Mouse (Mus musculus) thymus, postnatal 14 days (tissue): ENCODE measurements around the gene Phyh.

Source experiments
- DNase-seq: peaks from one replicate; pipeline ENCODE4 v3.0.0; 2021

The Phyh gene

DNA sequence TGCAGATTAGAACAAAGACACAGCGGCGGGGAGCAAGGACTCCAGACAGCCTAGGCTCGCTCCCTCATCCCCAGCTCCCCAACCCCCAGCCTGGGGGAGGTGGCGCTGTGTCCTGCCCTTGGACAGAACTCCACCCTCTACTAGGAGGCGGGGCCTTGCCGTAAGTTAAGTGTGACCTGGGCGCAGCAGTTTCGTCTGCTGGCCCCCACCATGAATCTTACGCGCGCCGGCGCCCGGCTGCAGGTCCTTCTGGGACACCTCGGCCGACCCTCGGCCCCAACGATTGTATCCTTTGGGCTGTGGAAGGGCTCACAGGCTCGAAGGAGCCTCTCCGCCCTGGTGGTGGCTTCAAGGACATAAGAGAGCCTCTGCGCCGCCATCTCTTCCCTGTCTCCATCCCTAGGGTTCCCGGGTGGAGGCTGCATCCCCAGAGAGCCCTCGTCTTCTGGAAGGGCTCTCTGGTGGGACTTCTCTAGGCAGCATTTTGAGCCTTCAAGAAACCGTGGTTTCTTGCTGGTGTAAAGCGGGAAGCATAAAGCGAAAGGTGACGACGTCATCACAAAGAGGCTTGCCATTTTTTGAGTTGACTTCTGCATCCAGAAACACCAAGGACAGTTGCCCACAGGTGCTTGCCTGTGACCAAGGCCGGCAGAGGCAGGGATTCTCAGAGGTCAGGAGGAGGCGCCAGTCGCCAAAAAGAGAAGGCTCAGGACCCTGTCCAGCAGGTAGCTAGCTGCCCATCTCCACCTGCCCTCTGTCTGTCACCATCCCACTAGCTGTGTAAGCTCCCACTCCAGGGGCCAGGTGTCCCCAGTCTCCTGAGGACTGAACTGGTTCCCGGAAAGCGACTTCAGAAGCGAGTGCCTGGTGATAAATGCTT is at the start of gene Phyh:
Gene Phyh, plus strand, starts transcription at position 160 of the 880 bp plus-strand sequence.
- DNase-seq: peak; percentile 83

DNA sequence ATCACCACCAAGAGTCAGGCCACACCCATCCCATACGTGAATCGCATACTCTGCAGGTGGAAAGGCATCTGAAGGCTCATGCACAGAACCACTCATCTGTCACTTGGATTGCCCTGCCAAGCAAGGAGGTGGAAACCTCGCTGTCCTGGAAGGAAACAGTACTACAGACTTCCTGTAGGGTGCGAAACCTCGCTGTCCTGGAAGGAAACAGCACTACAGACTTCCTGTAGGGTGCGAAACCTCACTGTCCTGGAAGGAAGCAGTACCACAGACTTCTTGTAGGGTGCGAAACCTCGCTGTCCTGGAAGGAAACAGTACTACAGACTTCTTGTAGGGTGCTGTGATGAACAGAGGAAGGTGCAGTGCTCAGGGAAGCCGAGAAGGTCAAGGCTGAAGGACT is 46.1 kb upstream of the Phyh start:
- DNase-seq: no peak

DNA sequence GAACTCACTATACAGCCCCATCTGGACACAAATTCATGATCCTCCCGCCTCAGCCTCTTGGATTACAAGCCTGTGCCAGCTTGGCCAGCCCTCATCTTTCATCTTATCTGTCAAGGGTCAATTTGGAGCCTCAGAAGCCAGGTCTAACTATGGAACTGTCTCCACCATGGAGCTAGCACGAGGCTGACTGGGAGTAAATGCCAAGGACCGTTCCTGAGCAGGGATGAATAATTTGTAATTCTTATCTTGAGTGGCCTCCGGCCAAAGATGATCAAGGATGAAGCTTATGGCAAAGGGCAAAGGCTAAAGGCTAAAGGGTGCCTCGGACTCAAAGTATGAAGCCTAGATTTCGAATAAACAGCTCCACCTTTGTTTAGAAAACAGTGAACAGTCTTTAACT is 45.5 kb upstream of the Phyh start:
- DNase-seq: no peak

DNA sequence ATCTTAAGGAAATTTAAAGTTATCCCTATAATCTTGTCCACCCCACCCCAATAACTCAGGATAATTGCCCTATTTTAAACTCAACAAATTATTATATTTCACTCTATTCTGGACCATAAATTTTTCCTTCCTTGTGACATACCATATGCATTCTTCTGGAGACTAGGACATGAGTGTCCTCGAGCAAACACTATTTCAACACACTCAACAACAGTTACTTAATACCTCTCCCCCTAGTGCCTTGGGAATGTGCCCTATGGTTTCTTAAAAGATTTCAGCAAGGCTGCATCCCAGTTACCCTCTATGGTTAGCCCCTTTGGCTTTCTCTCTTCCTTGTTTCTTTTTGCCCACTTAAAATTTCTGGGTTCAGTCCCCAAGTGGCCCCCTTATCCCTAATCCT is 43.7 kb upstream of the Phyh start:
- DNase-seq: no peak

DNA sequence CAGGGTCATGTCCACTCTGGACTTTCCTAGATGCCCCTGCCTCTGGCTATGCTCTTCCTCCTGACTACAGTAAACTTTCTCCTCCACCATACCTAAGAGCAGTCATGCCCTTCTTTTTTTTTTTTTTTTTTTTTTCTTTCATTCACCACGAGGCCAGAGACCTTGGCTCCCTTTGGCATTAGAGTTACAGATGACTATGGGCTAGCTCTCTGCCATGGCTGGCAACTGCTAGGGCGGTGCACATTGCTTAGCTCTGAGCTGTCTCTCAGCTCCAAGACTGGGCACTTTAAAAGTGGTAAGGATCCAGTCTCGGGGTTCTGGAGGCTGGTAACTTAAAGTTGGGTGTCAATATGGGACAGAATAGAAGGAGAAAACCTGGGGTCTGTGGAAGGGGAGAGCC is 42.7 kb upstream of the Phyh start:
- DNase-seq: no peak

DNA sequence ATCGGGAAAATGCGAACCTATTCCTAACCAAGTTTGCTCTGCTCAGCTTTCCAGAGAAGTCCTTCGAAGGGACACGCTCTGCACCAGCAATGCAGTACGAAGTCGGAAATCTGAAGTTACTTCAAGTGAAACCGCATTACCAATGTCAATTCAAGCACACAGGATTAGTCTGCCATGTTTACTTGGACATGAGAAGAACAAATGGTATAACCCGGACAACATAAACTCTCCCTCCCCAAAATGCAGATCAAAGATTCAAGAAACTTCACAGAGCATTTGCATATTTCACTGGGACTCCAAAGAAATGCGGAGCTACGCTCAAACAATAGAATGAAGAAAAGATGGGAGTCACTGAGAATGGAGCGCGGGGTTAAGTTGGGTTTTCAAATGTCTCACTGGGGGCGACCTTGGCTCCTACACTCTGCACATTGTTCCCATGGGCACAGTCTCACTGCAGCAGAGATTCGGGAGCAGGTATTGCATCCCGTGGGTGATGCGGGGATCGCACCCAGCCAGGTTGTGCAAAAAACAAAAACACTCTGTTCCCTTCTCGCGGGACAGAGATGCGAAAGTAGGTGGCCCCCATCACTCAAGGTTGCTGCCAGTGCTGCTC is 38.0 kb upstream of the Phyh start:
- no peak for DNase-seq

DNA sequence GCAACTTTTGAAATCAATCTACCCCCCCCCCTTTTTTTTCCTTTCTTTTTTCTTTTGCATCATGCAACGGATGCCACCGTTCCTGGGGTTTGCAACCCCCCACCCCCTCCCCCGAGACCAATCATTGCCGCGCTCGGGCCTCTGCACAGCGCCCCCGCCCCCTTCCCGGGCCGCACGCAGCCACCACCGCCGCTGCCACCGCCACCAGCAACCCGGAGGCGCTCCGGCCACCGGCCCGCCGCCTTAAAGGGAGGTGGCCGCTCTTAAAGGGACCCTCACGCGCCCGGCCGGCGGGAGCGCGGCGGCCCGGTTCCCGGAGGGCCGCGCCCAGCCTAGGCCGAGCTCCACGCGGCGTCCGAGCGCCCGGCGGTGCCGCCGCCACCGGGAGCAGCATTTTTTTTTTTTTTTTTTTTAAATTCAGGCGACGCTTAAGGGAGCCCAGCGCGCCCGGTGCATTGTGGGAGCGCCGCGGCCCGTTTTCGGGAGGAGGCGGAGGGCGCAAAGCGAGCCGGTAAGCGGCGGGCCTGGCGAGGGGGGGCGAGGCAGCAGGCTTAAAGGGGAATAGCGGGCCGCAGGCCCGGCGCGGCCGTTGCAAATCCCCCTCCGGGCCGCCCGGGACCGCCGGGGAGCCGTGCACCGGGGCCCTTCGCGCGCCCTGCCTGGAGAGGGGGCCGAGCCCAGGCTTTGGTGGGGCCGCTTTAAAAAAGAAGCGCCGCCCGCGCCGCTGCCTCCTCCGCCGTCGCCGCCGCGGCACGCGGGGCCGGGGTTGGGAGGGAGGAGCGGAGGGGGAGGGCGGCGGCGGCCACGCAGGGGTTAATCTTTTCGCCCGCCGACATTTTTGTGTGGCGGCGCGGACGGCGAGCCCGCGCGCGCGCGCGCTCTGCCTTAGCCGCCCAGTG is 37.2 kb upstream of the Phyh start, which contains the start of gene Sephs1:
Gene Sephs1, plus strand, starts transcription at position 215 of the 899 bp plus-strand sequence.
- DNase-seq: peak; percentile 88

DNA sequence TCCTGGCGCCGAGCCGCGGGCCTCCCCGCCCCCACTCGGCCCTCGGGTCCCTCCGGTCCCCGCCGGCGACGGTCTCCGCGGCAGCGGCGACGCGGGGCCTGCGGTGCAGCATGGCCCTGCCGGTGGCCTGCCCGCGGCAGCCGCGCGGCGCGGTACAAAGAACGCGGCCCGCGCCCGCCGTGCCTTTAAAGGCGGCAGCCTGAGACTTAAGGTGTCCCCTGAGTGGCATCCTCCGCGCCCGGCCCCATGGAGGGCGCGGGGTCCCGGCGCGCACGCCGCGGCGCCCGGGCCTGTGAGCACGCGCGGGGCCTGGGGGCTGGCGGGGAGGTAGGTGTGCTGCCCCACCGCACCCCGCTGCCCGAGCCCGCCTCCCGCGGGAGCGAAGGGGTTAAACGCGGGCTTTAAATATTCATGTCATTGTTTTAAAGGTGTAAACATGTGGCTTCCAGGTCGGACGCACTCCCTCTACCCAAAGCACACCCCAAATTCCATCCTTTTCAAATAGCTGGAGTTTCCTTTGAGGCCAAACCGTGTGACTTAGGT is 36.5 kb upstream of the Phyh start:
- peak; percentile 68 for DNase-seq

DNA sequence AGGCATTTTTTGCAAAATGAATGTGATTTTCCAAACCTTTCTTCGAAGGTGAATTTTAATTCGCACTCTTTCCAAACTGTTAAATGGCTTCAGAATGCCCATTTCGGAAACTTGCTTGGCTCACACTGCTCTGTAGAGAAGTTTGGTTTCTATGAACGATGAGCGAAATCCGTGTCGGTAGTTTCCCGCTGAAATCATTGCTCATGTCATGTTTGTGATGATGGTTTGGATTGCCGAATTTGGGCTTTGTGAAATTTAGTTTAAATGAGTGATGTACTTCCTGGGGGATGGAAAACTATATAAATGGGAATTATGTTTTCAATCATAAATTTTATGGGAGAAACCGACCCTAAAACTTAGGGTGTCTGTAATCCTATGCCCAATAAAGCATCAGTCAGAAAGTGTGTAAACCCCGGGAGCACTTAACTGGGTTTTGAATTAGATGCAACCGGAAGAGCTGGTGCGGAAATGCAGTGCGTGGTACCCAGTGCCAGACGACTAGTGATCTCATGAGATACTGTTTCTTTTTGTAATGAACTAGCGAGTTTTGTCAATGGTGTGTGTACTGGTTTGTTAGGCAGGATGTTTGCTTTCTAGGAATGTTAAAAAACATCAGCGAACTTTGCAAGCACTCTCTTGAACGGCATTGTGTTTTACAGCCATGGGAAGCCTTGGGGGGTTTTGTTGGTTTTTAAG is 35.7 kb upstream of the Phyh start:
- peak; percentile 31 for DNase-seq

DNA sequence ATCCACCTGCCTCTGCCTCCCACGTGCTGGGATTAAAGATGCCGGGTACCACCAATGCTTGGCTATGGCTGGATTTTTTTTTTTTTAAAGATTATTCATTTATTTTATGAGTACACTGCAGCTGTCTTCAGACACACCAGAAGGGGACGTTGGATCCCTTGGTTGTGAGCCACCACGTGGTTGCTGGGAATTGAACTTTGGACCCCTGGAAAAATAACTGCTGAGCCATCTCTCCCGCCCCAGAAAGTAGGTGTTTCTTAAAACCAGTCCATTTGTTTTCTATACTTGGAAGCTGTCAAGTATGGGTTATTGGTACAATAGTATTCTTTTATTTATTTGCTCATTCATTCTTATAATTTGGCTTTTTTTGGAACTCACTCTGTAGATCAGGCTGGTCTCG is 31.9 kb upstream of the Phyh start:
- DNase-seq: no peak

DNA sequence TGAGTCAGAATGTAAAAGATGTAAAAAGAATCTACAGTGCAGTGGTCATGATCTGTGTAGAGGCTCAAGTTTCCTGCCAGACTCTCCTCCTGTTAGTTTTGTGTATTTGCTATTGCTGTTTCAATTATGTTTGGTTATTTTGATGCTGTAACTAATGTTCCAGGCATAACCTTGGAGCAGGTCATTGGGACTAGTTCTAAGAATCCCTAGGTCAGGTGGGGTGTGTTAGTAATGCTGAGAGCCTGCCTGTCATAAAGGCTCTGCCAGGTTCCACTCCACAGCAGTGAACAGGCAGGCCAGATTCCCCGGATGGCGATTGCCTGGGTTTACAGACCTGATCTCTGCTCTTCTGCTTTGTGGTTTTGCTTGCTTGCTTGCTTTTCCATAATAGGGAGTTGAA is 23.2 kb upstream of the Phyh start:
- no peak for DNase-seq

DNA sequence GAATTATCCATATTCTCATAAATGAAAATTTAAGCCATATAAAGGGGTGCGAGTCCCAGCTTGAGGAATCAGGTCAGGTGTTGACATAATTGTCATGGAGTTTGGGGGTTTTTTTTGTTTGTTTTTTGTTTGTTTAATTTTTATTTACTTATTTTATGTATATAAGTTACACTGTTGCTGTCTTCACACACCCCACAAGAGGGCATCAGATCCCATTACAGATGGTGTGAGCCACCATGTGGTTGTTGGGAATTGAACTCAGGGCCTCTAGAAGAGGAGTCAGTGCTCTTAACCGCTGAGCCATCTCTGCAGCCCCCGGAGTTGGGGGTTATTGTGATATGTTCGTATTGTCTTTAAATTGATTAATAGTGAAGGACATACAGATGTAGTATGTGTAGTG is 21.8 kb upstream of the Phyh start:
- no peak for DNase-seq

DNA sequence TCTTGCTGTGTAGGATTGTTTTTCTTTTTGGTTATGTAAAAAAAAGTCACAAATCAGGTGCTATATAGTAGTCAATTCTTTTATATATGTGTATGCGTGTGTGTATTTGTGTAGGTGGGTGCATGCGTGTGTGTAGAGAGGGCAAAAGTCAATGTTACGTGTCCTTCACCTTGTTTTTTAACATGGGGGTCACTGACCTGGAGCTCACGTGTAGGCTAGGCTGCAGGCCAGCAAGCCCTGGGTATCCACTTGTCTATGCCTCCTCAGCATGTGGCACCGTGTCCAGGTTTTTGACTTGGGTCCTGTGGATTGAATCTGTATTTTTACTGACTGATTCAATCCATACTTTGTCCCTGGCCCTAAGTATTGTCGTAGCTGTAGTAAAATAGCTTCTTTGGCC is 18.2 kb upstream of the Phyh start:
- DNase-seq: no peak

DNA sequence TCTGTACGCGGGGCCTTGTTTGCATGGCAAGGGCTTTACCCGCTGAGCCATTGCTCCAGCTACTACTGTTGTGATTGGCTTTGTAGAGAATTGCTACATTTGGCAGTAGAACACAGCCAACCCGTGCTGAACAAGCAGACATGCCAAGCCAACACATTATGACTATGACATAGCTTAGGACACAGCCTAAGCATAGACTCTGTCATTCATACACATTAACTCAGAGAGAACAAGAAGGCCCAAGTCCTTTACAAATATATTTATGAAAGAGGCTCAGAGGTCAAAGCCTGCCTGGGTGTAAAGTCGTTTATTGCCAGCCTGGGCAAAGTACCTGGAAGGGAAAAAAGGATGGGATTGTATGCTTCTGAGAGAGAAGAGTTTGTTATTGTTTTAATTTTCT is 16.5 kb upstream of the Phyh start:
- no peak for DNase-seq

DNA sequence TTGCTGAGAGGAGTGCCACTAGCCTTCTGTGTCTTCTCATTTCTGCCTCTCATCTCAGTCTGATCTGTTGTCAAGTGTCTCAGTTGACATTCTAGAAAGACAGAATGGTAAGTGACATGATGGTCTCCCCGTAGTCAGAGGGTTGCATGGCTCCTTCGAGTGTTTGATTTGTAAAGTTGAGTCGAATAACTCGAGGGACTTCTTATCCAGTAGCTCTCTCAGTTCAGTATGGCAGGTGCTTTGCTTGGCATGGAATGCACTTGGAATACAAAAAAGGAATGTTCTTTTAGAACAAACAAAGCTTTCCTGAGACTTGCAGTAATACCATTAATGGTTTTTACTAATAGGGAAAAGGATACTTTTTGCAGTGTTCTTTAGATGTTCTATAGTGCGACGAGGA is 11.7 kb upstream of the Phyh start:
- no peak for DNase-seq

DNA sequence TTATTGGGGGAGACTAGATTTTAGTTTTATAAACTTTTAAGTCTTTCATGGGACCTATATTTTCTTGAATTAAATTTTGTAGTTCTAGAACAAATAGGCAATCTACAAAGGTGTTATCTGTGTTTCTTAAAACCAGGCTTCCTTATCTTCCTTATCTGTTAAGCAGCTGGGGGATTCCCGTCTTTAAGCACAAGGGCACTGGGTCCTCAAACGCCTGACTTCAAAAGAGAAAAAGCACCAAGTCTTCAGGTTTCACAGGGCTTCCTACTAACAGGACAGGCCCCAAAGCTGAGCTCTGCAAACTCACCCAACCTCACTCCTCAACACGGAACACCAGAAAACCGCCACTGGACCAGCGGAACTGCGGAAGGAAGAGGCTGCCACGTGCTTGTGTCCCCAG is 10.9 kb upstream of the Phyh start:
- DNase-seq: no peak

DNA sequence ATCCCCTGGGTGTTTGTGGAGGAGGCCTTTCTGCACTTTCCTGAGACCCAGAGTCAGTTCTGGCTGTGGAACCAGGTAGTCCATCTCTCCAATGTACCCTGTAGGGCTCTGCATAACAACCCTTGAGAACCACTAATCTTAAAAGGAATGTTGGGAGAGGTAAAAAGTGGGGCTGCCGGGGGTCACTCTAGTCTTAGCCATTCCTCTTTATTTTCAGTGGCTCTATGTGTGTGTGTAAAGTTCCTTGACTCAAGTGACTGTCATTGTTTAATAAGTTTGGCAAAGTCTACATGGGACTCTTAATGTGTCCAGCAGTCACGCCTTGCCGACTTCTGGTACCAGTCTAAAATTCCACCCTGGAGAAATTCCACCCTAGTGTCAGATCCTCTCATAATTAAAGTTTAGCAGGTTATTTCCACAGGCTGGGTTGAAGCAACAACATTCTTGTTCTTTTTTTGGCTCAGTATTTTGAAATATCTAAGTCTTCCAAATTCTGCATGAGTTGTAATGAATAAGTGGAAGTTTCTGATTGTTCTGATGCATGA is 10.0 kb upstream of the Phyh start:
- no peak for DNase-seq

DNA sequence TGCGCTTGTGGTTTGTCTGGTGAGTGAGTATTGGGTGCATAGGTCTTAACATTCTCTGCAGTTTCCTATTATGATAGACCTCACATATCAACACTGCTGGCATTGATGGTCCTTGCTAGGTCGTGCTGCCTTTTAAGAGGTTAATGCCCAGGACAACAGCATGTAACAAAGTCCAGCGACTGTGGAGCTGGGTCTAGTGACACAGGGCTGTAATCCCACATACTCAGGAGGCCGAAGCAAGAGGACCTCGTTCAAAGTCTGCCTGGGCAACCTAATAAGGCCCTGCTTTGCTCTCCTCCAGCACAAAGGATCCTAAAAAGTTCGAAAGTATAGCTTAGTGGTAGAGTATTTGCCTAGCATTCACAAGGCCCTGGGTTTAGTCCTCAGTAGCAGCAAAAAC is 8.9 kb upstream of the Phyh start:
- no peak for DNase-seq

DNA sequence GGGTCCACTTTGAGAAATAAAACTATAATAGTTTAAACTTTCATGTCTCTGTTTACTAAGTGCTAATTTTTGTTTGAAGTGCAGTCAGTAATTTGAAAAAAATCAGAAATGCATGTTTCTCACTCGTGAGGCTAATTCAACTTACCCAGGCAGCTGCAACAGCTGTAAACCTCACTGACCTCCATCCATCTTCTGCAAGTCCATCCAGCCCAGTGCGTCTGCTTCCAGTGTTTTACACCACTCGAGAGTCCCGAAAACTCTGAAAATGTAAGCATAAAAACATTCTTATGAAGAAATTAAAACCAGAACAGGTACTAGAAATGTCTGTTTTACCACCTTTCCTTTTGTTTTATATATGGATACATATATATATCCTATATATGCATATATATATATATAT is 8.3 kb upstream of the Phyh start:
- DNase-seq: no peak

DNA sequence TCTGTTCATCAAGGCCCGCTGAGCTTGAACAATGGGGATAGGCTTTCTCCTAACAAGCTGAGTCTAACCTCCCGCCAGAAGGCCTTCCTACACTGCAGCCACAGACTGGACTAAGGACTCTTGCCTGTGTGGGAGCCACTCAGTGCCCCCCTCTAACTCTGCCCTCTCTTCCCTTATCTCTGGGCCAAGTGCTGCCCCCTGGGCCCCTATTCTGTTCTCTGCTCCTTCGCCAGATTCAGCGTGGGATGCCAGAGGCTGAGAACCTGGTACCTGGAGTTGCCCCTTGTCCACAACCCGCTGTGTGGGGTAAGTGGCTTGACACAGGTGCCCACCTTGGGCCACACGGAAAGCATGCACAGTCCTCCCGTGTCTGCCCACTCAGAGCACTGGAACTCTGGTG is 4.9 kb upstream of the Phyh start:
- DNase-seq: no peak

DNA sequence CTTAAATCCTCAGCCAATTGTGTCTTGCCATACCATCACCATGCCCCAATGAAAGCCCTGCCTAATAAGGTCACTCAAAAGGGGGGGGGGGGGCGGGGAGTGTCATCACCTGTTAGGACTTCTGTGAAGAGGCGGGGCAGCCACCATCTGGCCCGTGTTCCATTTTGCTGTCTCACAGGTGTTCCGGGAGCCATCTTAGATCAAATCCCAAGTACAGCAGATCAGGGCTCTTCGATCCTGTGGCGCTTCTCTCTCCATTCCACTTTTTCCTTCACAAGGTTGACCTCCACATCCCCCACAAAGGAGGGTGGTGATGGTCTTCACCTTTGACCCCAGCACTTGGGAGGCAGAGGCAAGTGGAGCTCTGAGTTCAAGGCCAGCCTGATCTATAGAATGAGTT is 2.8 kb upstream of the Phyh start:
- no peak for DNase-seq

DNA sequence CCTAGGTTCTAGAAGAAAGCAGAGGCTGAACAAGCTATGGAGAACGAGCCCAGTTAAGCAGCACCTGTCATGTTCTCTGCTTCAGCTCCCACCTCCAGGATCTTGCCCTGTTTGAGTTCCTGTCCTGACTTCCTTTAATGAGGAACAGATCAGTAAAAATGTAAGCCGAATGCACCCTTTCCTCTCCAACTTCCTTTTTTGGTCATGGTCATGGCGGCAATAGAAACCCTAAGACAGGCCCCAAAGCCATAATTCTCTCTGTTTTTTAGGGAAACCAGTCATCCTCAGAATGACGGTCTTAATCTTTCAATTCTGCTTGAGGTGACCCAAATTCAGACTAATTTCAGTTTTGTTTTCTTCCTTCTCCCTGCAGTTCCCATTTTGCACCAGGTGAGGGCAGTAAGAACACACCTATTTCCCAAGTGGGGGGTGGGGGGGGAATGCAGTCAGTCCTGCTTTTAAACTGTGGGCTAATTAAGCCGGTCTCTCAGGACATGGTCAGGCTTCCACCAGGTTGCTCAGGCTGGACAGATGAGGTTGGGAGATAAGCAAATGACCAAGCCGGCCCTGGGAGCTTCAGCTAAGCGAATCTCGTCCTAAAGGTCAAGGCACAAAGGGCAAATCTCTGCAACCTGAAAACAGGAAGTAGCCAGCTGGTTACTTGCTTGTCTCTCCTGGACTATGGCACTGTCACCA is 1.3 kb upstream of the Phyh start:
- DNase-seq: peak; percentile 52
